Mouse (Mus musculus) ovary, postnatal 36 days (tissue): ENCODE data around the gene Prkab2.

Source experiments
- DNase-seq: peaks from one replicate; pipeline ENCODE4 v3.0.0; 2022; ENCODE audit warnings: low spot score, mixed read lengths

Gene Prkab2

DNA sequence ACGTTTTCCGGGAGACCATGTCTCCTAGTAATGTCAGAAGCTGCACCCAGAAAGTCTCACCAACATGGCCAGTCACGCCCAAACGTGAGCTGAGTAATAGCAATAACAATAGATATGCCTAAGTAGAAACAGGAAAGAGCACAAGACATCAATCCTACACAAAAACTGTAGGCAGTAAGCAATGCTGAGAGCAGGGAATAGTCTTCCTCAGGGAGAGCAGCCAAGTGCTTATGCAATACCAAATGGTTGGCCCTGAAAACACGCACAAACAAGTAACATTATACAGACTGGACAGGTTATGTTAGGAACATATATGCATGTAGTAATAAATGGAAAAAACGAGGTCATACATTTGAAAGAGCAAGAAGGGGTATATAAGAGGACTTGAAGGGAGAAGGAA lies 8.5 kb upstream of the Prkab2 start:
- no peak for DNase-seq

DNA sequence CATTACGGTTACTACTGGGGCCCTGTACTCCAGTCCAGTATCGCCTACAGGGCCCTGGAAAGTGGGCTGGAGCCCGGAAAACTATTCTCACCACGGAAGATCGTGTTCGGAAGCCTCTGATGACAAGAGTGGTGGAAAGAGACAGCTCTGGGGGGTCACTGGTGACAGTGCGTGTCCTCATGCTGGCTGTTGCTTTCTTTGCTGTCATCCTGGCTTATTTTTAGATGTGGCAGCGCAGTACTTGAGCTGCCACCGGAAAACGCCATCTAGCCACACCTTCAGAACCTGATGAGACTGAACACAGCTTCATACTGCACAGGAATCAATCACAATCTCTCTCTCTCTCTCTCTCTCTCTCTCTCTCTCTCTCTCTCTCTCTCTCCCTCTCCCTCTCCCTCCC lies 6.4 kb upstream of the Prkab2 start:
- DNase-seq: no peak

DNA sequence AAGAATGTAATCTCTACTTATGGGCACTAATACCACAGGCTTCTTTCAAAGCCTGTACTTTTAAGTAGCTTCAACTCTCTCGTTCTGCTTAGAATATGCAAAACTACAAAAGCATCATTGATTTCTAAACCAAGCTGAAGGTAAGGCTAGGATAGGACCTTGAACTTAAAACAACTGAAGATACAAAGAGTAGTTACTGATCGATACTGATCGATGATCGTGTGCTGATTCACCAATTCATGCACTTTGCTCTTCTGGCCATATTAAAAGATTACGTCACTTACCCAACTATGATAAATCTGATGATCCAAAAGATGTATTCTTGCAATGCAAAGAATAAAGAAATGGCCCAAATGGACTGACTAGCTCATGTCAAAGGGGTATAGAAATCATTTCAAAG lies 4.2 kb upstream of the Prkab2 start:
- no peak for DNase-seq

DNA sequence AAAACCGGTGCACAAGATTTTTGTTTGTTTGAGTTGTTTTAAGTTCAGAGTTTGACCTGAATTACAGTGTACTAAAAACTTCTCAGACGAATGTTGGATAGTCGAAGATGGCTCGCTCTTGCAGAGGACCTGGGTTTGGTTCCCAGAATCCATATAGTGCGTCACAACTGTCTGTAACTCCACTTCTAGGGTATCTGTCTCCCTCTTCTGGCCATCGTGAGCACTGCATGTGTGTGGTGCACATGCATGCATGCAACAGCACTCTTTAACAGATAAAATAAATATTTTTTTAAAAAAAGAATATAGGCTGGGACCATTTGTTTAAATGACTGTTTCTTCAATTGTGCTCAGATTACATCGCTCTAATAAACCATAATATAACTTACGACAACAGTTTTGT lies 3.1 kb upstream of the Prkab2 start:
- no peak for DNase-seq

DNA sequence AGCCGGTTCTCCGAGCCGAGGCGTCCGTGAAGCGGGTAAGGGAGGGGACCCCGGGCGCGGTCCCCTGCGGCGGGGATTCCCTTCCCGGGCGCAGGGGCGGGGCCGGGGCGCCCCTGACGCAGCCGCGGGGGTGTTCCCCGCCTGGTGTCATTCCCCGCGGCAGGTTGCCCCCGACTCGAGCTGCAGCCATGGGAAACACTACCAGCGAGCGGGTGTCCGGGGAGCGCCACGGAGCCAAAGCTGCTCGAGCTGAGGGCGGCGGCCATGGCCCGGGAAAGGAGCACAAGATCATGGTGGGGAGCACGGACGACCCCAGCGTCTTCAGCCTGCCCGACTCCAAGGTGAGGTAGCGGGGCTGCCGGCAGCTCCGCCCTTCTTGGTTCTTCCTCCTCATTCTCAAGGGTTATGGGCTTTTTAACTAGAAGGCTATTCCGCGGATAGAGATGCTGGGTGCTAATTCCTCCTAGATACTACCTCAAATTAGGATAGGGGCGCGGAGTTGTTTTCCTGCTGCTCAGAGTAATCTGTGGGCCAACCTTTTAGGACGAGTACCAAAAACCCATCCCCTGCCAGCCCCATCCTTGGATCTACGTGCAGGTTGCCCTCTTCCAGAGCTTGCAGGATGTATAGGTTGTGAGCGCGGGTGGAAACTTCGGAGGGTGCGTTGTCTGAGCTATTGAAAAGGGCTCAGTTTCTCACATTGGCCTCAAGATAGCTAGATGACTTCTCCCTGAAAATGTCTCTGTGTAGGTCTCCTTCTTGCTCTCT lies 617 bp downstream of the Prkab2 start:
- no peak for DNase-seq

DNA sequence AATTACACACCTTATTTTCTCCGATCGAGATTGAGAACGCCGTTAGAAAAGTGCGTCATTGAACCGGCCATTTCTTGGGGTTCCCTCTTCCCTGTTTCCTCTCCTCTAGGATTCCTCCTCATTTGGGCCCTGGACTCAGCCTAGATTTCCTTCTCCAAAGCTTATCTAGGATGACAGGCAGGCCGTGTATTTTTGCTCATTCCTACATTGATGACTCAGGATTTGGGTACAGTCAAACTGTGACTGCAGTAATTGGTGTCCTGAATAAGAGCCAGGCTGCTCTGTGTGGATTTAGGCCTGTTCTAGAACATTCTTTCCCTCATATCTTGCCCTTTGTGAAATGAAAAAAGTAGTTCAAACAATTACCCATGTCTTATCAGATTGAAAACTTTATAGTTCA lies 1.8 kb downstream of the Prkab2 start:
- no peak for DNase-seq

DNA sequence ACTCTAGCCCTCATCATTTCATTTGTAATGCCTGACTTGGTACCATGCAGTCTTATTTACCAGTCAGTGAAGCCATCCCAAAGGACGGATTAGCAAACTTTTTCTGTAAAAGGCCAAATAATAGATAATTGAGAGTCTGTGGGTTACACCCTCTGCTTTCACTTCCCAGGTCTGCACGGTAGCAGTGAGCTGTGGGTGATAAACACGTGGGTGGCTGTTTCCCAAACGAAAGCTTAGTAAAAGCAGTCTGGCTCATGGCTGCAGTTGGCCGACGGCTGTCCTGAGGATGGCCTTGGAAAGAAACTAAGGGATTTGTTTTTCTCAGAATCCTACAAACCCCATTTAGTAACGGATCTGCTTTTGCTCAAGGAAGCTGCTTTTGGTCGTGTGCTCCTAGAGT lies 3.2 kb downstream of the Prkab2 start:
- DNase-seq: peak; percentile 43

DNA sequence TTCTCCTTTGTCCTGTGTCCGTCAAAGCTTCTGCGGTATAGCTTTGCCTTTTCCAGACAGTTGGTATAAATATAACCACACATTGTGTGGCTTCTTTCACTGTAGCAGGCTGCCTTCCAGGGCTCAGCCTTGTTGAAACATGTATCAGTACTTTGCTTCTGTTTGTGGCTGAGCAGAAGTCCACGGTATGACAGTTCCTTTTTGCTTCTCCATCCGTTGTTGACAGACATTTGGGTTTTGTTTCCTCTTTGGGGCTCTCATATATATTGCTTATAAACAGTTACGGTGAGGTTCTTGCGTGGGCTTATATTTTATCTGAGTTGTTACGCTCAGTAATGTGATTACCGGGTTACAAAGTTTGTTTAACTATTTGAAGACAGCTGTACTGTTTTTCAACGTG lies 7.5 kb downstream of the Prkab2 start:
- DNase-seq: no peak

DNA sequence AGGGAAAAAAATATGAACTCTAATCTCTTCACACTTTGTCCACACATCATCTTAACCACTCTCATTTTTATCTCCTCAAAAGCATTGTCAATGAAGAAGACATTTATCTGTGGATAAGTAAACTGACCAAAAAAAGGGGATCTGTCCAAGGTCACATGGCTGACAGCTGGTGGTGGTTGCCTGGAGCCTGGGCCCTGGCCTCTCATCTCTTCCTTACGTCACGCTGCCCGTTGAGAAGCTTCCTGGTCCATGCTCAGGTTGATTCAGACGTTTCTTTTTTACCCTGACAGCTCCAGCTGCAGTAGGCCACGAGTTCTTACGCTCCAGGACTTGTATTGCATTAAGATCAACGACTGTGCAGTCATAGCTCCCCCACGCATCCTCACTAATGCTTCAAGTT lies 8.2 kb downstream of the Prkab2 start:
- DNase-seq: no peak

DNA sequence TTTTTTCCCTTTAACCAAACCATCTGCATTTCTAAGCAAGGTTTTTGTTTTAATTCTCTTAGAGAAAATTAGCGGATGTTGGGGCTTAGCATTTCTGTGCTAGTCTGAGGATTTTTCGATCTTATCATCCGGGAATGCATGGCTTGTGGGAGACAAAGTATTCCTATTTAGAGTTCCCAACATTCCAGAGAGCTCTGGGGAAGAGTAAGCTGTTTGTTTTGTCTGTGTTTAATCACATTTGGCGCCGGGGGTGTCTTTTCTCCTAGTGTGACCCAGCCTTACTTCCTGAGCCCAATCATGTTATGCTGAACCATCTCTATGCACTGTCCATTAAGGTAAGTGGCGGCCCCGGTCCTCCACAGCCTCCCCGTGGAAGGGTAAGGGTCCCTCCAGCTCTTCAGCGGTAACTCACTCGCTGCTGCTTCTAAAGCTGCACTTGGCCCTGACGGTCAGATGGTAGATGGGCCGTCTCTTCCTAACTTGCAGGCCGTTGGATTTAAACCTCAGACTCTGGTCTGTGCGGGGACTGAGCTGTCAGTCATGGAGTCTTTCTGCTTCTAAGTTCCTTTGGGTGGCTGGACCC lies 9.2 kb downstream of the Prkab2 start:
- DNase-seq: no peak

DNA sequence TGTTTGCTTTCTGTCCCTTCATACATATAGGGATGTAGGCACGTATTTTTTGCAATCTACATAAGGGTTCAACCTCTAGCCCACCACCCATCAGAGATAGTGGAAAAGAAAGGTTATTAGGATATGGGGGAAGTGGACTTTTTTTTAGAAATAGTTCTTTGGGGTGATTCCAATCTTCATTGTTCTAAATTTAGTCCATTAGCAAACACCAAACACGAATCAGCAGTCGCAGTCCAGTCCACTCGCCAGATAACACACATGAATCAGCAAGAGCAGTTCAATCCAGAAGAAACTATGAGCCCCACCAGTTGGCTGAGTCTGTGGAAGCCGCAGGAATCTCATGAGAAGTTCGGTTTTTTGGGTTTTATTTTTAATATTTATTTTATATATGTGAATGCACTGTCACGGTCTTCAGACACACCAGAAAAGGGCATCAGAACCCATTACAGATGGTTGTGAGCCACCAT lies 16.7 kb downstream of the Prkab2 start, which contains the start of gene Gm17651:
Gene Gm17651 (minus strand): TSS at position 51 of the 467 bp plus-strand sequence.
- no peak for DNase-seq

DNA sequence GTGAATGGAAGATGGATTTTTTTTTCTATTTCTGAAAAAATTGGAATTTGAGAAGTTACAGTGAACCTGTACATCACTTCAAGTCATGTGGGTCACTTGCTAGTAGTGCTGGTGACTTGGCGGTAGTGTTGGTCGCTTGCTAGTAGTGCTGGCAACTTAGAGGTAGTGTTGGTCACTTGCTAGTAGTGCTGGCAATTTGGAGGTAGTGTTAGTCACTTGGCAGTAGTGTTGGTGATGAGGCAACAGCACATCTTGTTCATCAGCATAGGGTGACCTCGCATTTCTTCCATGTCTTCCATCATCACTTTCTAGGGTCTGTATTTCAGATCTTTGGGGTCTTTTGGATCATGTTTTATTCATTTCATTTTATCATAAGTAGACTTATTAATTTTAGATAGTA lies 18.1 kb downstream of the Prkab2 start:
- DNase-seq: no peak

DNA sequence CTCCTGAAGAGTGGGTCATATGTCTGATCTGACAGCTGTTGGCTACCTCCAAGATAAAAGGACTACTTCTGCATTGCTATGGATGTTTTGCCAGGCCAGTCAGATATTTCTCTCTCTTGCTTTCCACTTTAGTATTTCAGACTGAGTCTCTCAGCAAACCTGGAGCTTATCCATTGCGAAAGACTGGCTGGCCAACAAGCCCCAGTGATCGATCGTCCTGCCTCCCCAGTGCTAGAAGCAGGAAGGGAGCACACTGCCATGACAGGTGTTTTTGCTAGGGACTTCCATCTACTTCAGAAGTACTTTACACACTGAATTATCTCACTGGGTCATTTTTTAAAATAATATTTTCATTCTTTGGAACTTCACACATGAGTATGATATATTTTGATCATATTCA lies 20.4 kb downstream of the Prkab2 start:
- no peak for DNase-seq

DNA sequence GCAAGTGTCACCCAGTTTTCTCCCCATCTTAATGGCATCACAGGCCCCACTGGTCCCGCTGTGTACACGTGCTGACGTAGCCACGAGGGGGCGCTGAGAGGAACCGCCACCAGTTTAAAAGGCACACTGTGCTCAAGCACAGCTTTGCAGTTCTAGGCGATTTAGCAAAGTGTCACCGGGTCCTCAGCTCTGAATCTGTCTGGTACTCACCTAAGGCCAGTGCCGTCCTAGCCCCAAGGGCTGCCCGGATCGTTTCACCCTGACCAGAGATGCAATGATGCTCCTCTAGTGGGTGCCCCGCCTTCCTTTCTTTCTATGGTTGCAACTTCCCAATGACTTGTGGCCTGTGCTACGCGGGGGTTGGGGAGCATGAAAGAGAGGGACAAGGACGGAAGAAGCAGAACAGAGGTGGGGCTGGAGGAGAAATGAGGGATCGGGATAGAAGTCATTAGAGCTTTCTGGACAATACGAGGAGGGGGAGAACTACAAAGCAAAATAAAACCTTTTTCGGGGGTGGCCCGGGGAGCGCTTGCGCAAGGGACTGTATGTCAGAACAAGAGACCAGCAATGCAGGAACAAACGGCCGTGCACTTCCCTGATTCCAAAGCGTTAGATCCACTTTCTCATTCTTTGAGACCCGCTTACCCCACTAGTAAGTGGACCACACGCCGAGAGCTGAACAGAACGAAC lies 22.8 kb downstream of the Prkab2 start:
- peak; percentile 77 for DNase-seq

DNA sequence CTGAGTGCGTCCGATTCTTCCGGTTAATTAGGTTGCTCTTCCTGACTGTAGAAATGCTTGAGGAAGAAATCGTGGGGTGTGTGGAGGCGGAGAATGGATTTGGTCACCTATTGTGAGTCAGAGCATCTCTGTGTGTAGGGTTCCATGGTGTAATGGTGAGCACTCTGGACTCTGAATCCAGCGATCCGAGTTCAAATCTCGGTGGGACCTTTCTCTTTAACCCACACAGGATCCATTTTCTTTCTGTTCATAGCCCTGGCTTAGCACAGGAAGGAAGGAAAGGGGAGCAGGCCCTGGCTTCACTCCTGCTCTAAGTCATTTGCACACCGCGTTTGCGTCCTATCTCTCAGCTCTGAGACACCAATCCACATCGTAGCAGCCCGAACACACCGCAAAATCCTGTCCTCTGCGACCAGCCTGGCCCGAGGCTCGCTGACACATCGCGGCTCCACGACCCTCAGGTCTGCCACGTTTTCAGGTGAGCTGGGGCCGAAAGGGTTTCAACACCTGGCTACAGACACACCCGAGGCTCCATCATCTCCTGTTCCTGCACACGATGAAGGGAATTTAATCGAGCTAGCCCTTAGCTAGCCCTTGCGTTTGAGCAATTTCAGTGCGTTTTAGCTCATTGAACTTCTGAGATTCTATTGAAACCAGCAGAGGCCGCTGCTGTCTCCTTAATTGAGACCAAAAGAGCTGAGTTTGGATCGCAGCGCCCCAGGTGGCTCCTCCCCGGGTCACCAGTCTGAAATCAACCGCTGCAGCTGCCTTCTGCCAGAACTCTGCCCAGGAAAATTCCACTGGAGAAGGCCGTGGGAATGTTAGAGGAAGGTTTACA lies 23.5 kb downstream of the Prkab2 start:
- DNase-seq: peak; percentile 71

DNA sequence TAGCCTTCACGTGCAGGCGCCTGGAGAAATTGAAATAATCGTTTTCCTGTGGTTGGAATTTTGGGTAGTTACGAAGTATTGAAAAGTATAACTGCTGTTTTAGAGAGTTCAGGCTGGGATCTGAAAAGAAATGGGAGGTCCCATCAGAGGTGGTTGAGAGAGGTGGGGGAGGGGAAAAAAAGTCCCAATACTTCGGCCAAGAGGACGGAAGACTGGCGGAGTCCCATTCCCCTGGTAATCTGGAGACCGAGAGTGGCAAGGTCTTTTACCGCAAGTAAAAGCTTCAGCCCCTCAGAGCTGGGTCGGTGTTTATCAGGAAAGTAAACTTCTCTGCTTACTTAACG lies 24.1 kb downstream of the Prkab2 start:
- DNase-seq: no peak

DNA sequence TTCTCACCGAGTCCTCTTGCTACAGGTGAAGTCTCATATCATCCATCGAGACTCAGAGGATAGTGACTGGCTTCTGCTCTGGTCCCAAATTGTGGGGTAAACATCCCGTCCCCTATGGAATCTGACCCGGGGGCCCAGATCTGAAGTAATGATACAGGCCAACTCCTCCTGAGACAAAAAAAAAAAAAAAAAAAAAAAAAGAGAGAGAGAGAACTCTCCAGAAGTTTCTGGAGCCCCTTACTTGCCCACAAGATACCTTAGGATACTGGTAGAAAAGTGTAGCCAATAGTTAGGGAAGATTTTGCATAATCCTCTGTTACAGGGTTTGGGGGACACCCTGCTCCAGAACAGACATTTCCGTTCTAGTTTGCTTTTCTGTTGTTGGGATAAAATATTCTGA lies 24.6 kb downstream of the Prkab2 start:
- DNase-seq: no peak

DNA sequence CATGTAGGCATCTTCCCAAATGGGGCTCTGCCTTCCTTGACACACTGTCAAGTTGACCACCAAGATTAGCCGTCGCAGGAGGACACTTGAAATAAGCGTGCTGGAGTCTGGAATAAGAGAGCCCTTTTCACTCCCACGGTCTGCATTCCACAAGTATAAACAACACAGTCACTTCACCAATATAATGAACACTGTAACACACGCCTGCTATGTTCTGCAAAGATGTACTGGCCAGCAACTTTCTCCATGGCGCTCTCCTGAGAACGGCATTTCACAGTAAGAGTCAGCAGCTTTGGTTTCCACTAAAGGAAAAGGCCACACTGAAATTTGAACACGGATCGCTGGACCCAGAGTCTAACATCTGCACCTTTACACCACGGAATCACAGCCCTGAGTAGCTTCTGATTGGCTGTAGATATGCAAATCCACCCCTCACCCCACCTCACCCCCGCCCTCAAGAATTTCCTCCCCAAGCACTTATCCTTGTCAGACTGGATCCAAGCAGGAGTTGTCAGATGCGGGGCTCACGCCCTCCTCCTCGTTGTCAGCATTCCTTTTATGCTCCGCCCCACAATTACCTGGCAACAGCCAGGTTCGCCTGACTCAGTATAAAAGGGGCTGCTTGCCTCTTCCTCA lies 25.7 kb downstream of the Prkab2 start:
- DNase-seq: no peak

DNA sequence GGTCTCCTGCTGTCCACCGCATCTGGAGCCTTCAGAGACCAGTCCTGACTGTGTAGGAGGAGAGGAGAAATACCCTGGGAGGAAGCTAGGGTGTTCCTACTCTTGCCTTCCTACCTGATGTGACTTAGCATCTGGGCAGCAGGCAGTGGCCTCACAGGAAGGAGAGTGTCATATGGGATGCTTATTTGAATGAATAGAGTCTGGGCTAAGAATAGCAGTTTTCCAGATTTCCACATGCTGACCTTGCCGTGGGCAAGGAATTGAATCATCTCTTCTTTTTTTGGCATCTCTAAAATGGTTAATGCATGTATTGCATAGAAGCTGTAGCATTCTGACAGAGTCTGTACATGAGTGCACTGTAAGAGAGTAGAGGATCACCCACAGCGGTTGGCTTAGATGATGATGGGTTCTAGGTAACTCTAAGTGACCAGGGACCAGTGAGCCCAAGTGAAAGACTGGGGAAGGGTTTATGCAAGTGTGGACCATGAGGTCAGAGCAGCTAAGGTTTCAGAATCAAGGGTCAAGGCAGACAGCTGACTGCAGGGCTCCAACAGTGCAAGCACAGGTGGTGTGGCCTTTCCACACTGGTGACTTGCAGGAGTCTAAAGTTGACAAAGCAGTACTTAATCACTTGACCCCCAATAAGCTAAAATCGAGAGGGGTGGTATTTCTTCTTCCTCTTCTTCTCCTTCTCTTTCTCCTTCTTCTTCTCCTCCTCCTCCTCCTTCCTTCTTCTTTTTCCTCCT lies 28.6 kb downstream of the Prkab2 start:
- DNase-seq: no peak

DNA sequence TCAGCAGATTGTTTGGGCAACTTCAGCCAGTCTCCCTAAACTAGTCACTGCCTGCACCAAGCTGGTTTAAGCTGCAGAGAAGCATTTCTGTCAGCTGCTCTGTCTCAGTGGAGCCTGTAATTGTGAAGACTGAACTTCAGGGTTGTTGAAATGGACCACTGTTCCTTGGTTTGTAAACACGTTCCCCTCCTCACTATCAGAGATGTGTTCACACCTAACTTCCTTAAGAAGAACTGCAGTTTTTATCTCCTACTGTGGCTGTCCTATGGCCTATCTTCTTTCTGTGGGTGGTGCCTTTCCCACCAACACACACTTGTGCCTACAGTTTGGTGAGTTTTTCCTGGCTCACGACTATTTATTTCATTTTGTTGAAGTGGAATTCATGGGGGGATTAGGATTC lies 31.3 kb downstream of the Prkab2 start:
- DNase-seq: no peak

DNA sequence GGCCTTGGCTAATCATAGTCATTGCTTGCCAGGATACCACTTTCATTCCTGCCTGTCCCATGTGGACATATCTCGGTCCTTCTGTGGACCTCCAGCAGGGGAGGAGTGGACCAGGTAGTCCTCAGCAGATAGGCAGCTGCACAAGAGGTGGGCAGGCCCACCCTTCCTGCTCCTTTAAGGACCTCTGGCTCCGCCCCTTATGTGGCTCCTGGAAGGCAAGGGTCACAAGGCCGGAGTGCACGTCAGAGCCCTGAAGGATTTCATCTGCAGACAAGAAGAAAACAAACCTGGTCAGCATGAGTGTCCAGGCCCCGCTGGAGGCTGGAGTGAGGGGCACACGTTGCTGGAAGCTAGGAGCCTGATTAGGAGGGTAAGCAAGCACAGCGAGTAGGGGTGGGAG lies 32.6 kb downstream of the Prkab2 start:
- no peak for DNase-seq
